Mouse (Mus musculus) megakaryocyte, embryonic 14.5 days (primary cell): ENCODE results near the gene 2810408A11Rik.

Experiments
- FLI1 ChIP-seq: IDR thresholded peaks from 2 replicates; pipeline ENCODE4 v1.6.1; 2012; ENCODE audit warnings: low read length, inconsistent platforms, mixed read lengths
- GATA1 ChIP-seq: IDR thresholded peaks from 3 replicates; pipeline ENCODE4 v1.6.1; 2012; ENCODE audit warnings: mixed read lengths, low read length, inconsistent platforms, borderline replicate concordance

GRCm38 (mm10) chr11:69911701-69912100 is 10.9 kb upstream of the 2810408A11Rik start:
- TF ChIP-seq GATA1, result no peak
- TF ChIP-seq FLI1, result no peak
